ENCODE assay signal across 8 mouse cellular contexts in genomic region chr1:91539704-91540270, GRCm38 (mm10). TPM values are rescaled to one million over a fixed set of nuclear protein-coding genes. Genes with fewer than 3 reads are reported as not detected.
A peak's percentile ranks its signal among the peaks of the same experiment; 100 is the strongest.
DNase-seq lines count a peak whose midpoint lies in the region; ATAC-seq and TF ChIP-seq lines count a peak whose summit lies in the region.

No protein-coding gene starts in this region.

- H3K4me1 ChIP-seq in heart, adult 2 months (ENCODE audit: control insufficient read depth, insufficient read depth, low read length), result 0 out of 2 replicates have a peak, but pooled peaks cover 1% of the 10 kb centered on the region
- peaks cover 12% of the 10 kb centered on the region for H3K4me1 ChIP-seq in bone marrow macrophage, adult 2 months (ENCODE audit: control insufficient read depth, insufficient read depth, low read length)
- H3K4me1 ChIP-seq in forebrain, embryonic 10.5 days, result peaks cover 28% of the 10 kb centered on the region
- H3K4me1 ChIP-seq in hindbrain, embryonic 15.5 days (replicated peaks), result peaks cover 27% of the 10 kb centered on the region
- peaks cover 31% of the 10 kb centered on the region for H3K4me1 ChIP-seq in liver, embryonic 11.5 days (replicated peaks; ENCODE audit: control insufficient read depth, insufficient read depth, low read length)

- peak overlapping the region; percentile 65 for H3K9ac ChIP-seq in heart, adult 2 months (ENCODE audit: low read depth, low read length)
- peak overlapping the region; percentile 84 for H3K9ac ChIP-seq in hindbrain, embryonic 15.5 days
- peak overlapping the region; percentile 68 for H3K9ac ChIP-seq in liver, embryonic 11.5 days (ENCODE audit: low read depth, low read length)

- WGBS in heart, adult 2 months, result 2% methylated on average over 22 of the region's 22 CpGs
- WGBS in forebrain, embryonic 10.5 days, result under 1% methylated on average over 22 of the region's 22 CpGs
- 3% methylated on average over 22 of the region's 22 CpGs for WGBS in hindbrain, embryonic 15.5 days
- WGBS in liver, embryonic 11.5 days, result under 1% methylated on average over 22 of the region's 22 CpGs

- intact Hi-C loops in heart, adult 2 months (cut with DNase I), result no loop called here

- H3K79me2 ChIP-seq in heart, adult 2 months (replicated peaks; ENCODE audit: control insufficient read depth, insufficient read depth, low read length), result no peaks in the 10 kb centered on the region

- ATAC-seq in hindbrain, embryonic 15.5 days (ENCODE audit: low FRiP score, low read depth), result no peak; the same call in 1 of the 2 replicates
- peak; percentile 25 for ATAC-seq in liver, embryonic 11.5 days (replicated peaks; ENCODE audit: low FRiP score)
- 0 out of 2 replicates have a peak, but pooled peaks have one; percentile 2 for ATAC-seq in monocyte, adult 5-6 weeks (replicated peaks; ENCODE audit: insufficient number of reproducible peaks, low FRiP score, low TSS enrichment, poor library complexity, severe bottlenecking)

- H3K9me3 ChIP-seq in forebrain, embryonic 10.5 days, result no peaks in the 10 kb centered on the region
- no peaks in the 10 kb centered on the region for H3K9me3 ChIP-seq in hindbrain, embryonic 15.5 days
- no peaks in the 10 kb centered on the region for H3K9me3 ChIP-seq in liver, embryonic 11.5 days (ENCODE audit: control insufficient read depth, low read length)

- DNase-seq in heart, adult 2 months, result peak; percentile 29 to 47
- DNase-seq in heart, adult 9 months (ENCODE audit: low spot score in 2 of 2), result no peak
- no peak for DNase-seq in forebrain, embryonic 10.5 days (ENCODE audit: extremely low spot score, low spot score)
- peak; percentile 48 for DNase-seq in liver, embryonic 11.5 days (ENCODE audit: low spot score)
- DNase-seq in urinary bladder, postnatal 14 days (ENCODE audit: low spot score), result no peak

- peak overlapping the region; percentile 79 for H3K27ac ChIP-seq in heart, adult 2 months
- no peak overlapping the region for H3K27ac ChIP-seq in bone marrow macrophage, adult 2 months (ENCODE audit: insufficient read depth, low read depth, low read length)
- peak overlapping the region; percentile 72 for H3K27ac ChIP-seq in forebrain, embryonic 10.5 days
- H3K27ac ChIP-seq in hindbrain, embryonic 15.5 days (replicated peaks), result peak overlapping the region; percentile 63
- peak overlapping the region; percentile 93 for H3K27ac ChIP-seq in liver, embryonic 11.5 days (ENCODE audit: low read depth, low read length)

- no peak for TF ChIP-seq POLR2A in heart, adult 2 months (IDR thresholded peaks at IDR 0.05; ENCODE audit: insufficient read depth, low read depth, low read length)
- no peak for TF ChIP-seq POLR2A in bone marrow macrophage, adult 2 months (IDR thresholded peaks at IDR 0.05; ENCODE audit: borderline replicate concordance, low read depth, low read length)

- H3K4me3 ChIP-seq in heart, adult 2 months, result peak overlapping the region; percentile 84
- peak overlapping the region; percentile 76 for H3K4me3 ChIP-seq in bone marrow macrophage, adult 2 months (ENCODE audit: insufficient read depth, low read length)
- H3K4me3 ChIP-seq in forebrain, embryonic 10.5 days, result peak overlapping the region; percentile 65
- peak overlapping the region; percentile 82 for H3K4me3 ChIP-seq in hindbrain, embryonic 15.5 days
- H3K4me3 ChIP-seq in liver, embryonic 11.5 days (ENCODE audit: low read depth, low read length), result peak overlapping the region; percentile 83

- no peaks in the 10 kb centered on the region for H3K36me3 ChIP-seq in heart, adult 2 months (ENCODE audit: control insufficient read depth, insufficient read depth, low read length)
- no peaks in the 10 kb centered on the region; the same call in 1 of the 2 replicates for H3K36me3 ChIP-seq in forebrain, embryonic 10.5 days (replicated peaks)
- peaks cover 7% of the 10 kb centered on the region for H3K36me3 ChIP-seq in hindbrain, embryonic 15.5 days
- peaks cover under 1% of the 10 kb centered on the region; the same call in 1 of the 2 replicates for H3K36me3 ChIP-seq in liver, embryonic 11.5 days (ENCODE audit: control insufficient read depth, insufficient read depth, low read length)

- TF ChIP-seq CTCF in heart, adult 2 months (IDR thresholded peaks at IDR 0.05), result no peak
- TF ChIP-seq CTCF in bone marrow macrophage, adult 2 months (IDR thresholded peaks at IDR 0.05; ENCODE audit: low read depth, low read length), result no peak

- no peaks in the 10 kb centered on the region for H3K27me3 ChIP-seq in heart, adult 2 months (ENCODE audit: control insufficient read depth, insufficient read depth, low read length)
- peaks cover 41% of the 10 kb centered on the region for H3K27me3 ChIP-seq in forebrain, embryonic 10.5 days (ENCODE audit: poor library complexity, severe bottlenecking)
- H3K27me3 ChIP-seq in hindbrain, embryonic 15.5 days, result peaks cover 27% of the 10 kb centered on the region
- no peaks in the 10 kb centered on the region for H3K27me3 ChIP-seq in liver, embryonic 11.5 days (replicated peaks; ENCODE audit: control insufficient read depth, insufficient read depth, low read length)

- peak overlapping the region; percentile 86 for H3K4me2 ChIP-seq in hindbrain, embryonic 15.5 days
- H3K4me2 ChIP-seq in liver, embryonic 11.5 days, result peak overlapping the region; percentile 95

- TF ChIP-seq EP300 in heart, adult 2 months (IDR thresholded peaks at IDR 0.05; ENCODE audit: insufficient read depth, low read depth, low read length), result no peak

RNA-seq across cellular contexts. Expression of gene Asb1, which starts 0.6 kb away (rescaled TPM):
- 10 to 100 TPM; 17.9 to 19.4 TPM for total RNA-seq in heart, adult 2 months (2021)
- 8.1 and 13.1 TPM in 2 replicates for polyA plus RNA-seq in heart, adult 2 months (2012; rRNA removed)
- 2.6 and 4.2 TPM in 2 replicates for polyA plus RNA-seq in bone marrow macrophage, adult 2 months (2012; ENCODE audit: insufficient read depth, insufficient read length, missing spikeins)
- 7.3 and 7.4 TPM in 2 replicates for polyA plus RNA-seq in forebrain, embryonic 10.5 days (2016; fragmentation: Nextera tagmentation; extraction: Ambion mirVana)
- polyA plus RNA-seq in hindbrain, embryonic 15.5 days (2015; fragmentation: Nextera tagmentation; extraction: Ambion mirVana), result 12.9 and 13.0 TPM in 2 replicates
- 12.2 and 13.4 TPM in 2 replicates for polyA plus RNA-seq in liver, embryonic 11.5 days (2014; fragmentation: Nextera tagmentation; extraction: Ambion mirVana)
- total RNA-seq in monocyte, adult 5-6 weeks (2017), result 13.9 to 28.9 TPM (median 15.4 TPM) in 3 replicates

RNA-seq across cellular contexts. Expression of gene Traf3ip1, which starts 45.3 kb away (rescaled TPM):
- 1 to 10 TPM; 5.0 to 5.1 TPM for total RNA-seq in heart, adult 2 months (2021)
- 5.0 and 5.3 TPM in 2 replicates for polyA plus RNA-seq in heart, adult 2 months (2012; rRNA removed)
- polyA plus RNA-seq in bone marrow macrophage, adult 2 months (2012; ENCODE audit: insufficient read depth, insufficient read length, missing spikeins), result 6.9 and 7.0 TPM in 2 replicates
- polyA plus RNA-seq in forebrain, embryonic 10.5 days (2016; fragmentation: Nextera tagmentation; extraction: Ambion mirVana), result 13.1 and 13.9 TPM in 2 replicates
- polyA plus RNA-seq in hindbrain, embryonic 15.5 days (2015; fragmentation: Nextera tagmentation; extraction: Ambion mirVana), result 9.9 and 10.1 TPM in 2 replicates
- 4.4 TPM in 2 replicates for polyA plus RNA-seq in liver, embryonic 11.5 days (2014; fragmentation: Nextera tagmentation; extraction: Ambion mirVana)
- total RNA-seq in monocyte, adult 5-6 weeks (2017), result 4.4 to 6.2 TPM (median 5.6 TPM) in 3 replicates

Comparison
In these comparisons a context has a peak if more than half of its experiments do, and no peak if none do; other contexts are left out.
1. DNase-seq: peak in heart, adult 2 months (2 of 2) and liver, embryonic 11.5 days (single experiment); none in heart, adult 9 months (0 of 2), forebrain, embryonic 10.5 days (single experiment) and urinary bladder, postnatal 14 days (single experiment).
2. Peak in every context shown above with its lines, with median percentiles within 50 percentile points of each other: H3K4me3 ChIP-seq and H3K9ac ChIP-seq.